Mouse (Mus musculus) layer of hippocampus, adult 8-10 months (tissue): ENCODE results near the gene Ankmy2. TPM values are rescaled to one million over a fixed set of nuclear protein-coding genes. Genes with fewer than 3 reads are reported as not detected.

Experiments
- total RNA-seq, 4 experiments: library from RNA; stranded (reverse); gene quantifications; 2 replicates each; pipeline ENCODE4 v1.2.4; 2022

The Ankmy2 gene
- total RNA-seq, 4 experiments from 2014 or later, result 49.3 to 59.4 (median 54.0) TPM

Other genes starting within 250 kb of the Ankmy2 start
- not detected for gene Agr3, start 231.5 kb upstream of the Ankmy2 start, total RNA-seq
- gene Agr2, start 164.2 kb upstream of the Ankmy2 start, total RNA-seq, result not detected
- gene Tspan13, start 114.6 kb upstream of the Ankmy2 start, total RNA-seq, result 100 to 1,000 TPM; 238 to 276 (median 249) TPM
- 10 to 100 TPM; 50.8 to 60.5 (median 56.9) TPM for gene Bzw2, start 966 bp downstream of the Ankmy2 start, total RNA-seq
- not detected for gene Lrrc72, start 96.3 kb downstream of the Ankmy2 start, total RNA-seq
- 1 to 10 TPM; 1.4 to 5.2 (median 3.7) TPM for gene Sostdc1, start 157.0 kb downstream of the Ankmy2 start, total RNA-seq
- 10 to 100 TPM; 13.6 to 14.8 (median 14.3) TPM for gene Ispd, start 224.3 kb downstream of the Ankmy2 start, total RNA-seq
- 1 to 10 TPM; 1.9 to 3.0 (median 2.3) TPM for gene D630036H23Rik, start 225.1 kb downstream of the Ankmy2 start, total RNA-seq